Mouse (Mus musculus) hindbrain, embryonic 15.5 days (tissue): ENCODE measurements at regions not wholly inside any gene's neighbourhood (a gene's known extent, or its start where the extent isn't known, plus 50 kb on each side); places are given as distances from the start of the nearest gene placed in this dataset.

Source experiments
- ATAC-seq: fragments of 200-750 bp; cut with Nextera tagmentation; 2 replicates; pipeline ENCODE4 v1.8.0; 2017; ENCODE audit warnings: low read depth, moderate number of reproducible peaks, moderate TSS enrichment; ENCODE audit not compliant: low FRiP score
- H3K27ac ChIP-seq: fragments of 300-500 bp; sonication (generic); replicated peaks from 2 replicates; pipeline ENCODE4 v1.5.1; 2015; ENCODE audit warnings: mild to moderate bottlenecking, inconsistent platforms
- H3K27me3 ChIP-seq: fragments of 300-500 bp; sonication (generic); 2 replicates; pipeline ENCODE4 v1.6.1; 2015; ENCODE audit warnings: control low read depth, inconsistent platforms
- H3K36me3 ChIP-seq: fragments of 300-500 bp; sonication (generic); 2 replicates; pipeline ENCODE4 v1.6.1; 2015; ENCODE audit warnings: control low read depth, inconsistent platforms
- H3K4me1 ChIP-seq: fragments of 300-500 bp; sonication (generic); replicated peaks from 2 replicates; pipeline ENCODE4 v1.6.1; 2015; ENCODE audit warnings: control low read depth, inconsistent platforms
- H3K4me2 ChIP-seq: fragments of 300-500 bp; sonication (generic); 2 replicates; pipeline ENCODE4 v1.6.1; 2015; ENCODE audit warnings: moderate library complexity, mild to moderate bottlenecking, inconsistent platforms
- H3K4me3 ChIP-seq: fragments of 300-500 bp; sonication (generic); 2 replicates; pipeline ENCODE4 v1.5.1; 2015; ENCODE audit warnings: mild to moderate bottlenecking, inconsistent platforms
- H3K9ac ChIP-seq: fragments of 300-500 bp; sonication (generic); 2 replicates; pipeline ENCODE4 v1.6.1; 2015; ENCODE audit warnings: inconsistent platforms
- H3K9me3 ChIP-seq: fragments of 300-500 bp; sonication (generic); 2 replicates; pipeline ENCODE4 v1.6.1; 2016; ENCODE audit warnings: control low read depth, inconsistent platforms
- WGBS: fragments of 180-500 bp; shearing (Covaris S2); methylation state at CpG from one replicate; pipeline ENCODE4 v1.1.7; 2015; 5-methylcytosine and 5-hydroxymethylcytosine counted together

- no peak overlapping the region for H3K4me2 ChIP-seq
- H3K27ac ChIP-seq = no peak overlapping the region
- no peak overlapping the region for H3K4me3 ChIP-seq
- no peak overlapping the region for H3K9ac ChIP-seq
- WGBS = 17% methylated on average over 10 of the region's 10 CpGs
- no peaks in the 10 kb centered on the region for H3K4me1 ChIP-seq
- H3K27me3 ChIP-seq = no peaks in the 10 kb centered on the region
- H3K9me3 ChIP-seq = no peaks in the 10 kb centered on the region
- ATAC-seq = peak; percentile 59; the same call in 1 of the 2 replicates
- H3K36me3 ChIP-seq = no peaks in the 10 kb centered on the region
Measured at GRCm38 (mm10) chr10:45009676-45010075, 57.3 kb upstream of the Prep start.

DNA sequence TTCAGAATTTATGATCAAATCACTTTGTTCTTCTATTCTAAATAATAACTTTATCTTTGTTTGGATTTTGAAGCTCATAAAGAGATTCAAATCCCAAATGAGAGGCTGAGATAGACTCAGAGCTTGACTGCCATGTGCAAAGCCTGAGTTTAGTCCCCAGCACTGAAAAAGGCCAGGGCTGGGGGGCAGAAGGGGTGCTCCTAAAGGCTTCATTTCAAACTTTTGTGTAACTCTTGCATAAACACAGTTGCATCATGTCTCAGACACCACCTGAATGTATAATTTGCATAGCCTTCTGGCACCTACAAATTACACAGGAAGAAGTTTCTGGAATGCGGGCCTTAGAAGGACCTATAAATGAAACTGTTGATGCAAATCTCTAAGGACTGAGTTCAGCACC lies 57.8 kb upstream of the Prep start:
- 71% methylated on average over 1 of the region's 1 CpGs for WGBS
- no peak overlapping the region for H3K27ac ChIP-seq
- no peak overlapping the region for H3K4me3 ChIP-seq
- H3K4me1 ChIP-seq = no peaks in the 10 kb centered on the region
- no peak overlapping the region for H3K9ac ChIP-seq
- no peaks in the 10 kb centered on the region for H3K9me3 ChIP-seq
- no peak for ATAC-seq
- no peaks in the 10 kb centered on the region for H3K36me3 ChIP-seq
- no peak overlapping the region for H3K4me2 ChIP-seq
- H3K27me3 ChIP-seq = no peaks in the 10 kb centered on the region

GRCm38 (mm10) chr10:45004037-45004653 lies 62.9 kb upstream of the Prep start:
- no peaks in the 10 kb centered on the region for H3K9me3 ChIP-seq
- no peak for ATAC-seq
- no peak overlapping the region for H3K27ac ChIP-seq
- H3K27me3 ChIP-seq = no peaks in the 10 kb centered on the region
- no peaks in the 10 kb centered on the region for H3K36me3 ChIP-seq
- no peak overlapping the region for H3K4me3 ChIP-seq
- no peak overlapping the region for H3K9ac ChIP-seq
- H3K4me2 ChIP-seq = no peak overlapping the region
- 75% methylated on average over 9 of the region's 9 CpGs for WGBS
- peaks cover 10% of the 10 kb centered on the region for H3K4me1 ChIP-seq

GRCm38 (mm10) chr10:45003344-45003681 lies 63.7 kb upstream of the Prep start:
- Histone ChIP-seq H3K9ac (no peak overlapping the region), H3K27ac (no peak overlapping the region), H3K9me3 (no peaks in the 10 kb centered on the region), H3K4me1 (peaks cover 10% of the 10 kb centered on the region), H3K27me3 (no peaks in the 10 kb centered on the region), H3K4me3 (no peak overlapping the region), H3K4me2 (no peak overlapping the region), H3K36me3 (no peaks in the 10 kb centered on the region)
- no peak for ATAC-seq
- WGBS = 52% methylated on average over 2 of the region's 2 CpGs

- Histone ChIP-seq H3K4me3 (no peak overlapping the region), H3K27ac (no peak overlapping the region), H3K9me3 (no peaks in the 10 kb centered on the region), H3K4me2 (no peak overlapping the region), H3K4me1 (peaks cover 15% of the 10 kb centered on the region), H3K9ac (no peak overlapping the region), H3K36me3 (no peaks in the 10 kb centered on the region), H3K27me3 (no peaks in the 10 kb centered on the region)
- no peak for ATAC-seq
- 63% methylated on average over 8 of the region's 8 CpGs for WGBS
Measured at GRCm38 (mm10) chr10:45002637-45003343, 64.2 kb upstream of the Prep start.

DNA sequence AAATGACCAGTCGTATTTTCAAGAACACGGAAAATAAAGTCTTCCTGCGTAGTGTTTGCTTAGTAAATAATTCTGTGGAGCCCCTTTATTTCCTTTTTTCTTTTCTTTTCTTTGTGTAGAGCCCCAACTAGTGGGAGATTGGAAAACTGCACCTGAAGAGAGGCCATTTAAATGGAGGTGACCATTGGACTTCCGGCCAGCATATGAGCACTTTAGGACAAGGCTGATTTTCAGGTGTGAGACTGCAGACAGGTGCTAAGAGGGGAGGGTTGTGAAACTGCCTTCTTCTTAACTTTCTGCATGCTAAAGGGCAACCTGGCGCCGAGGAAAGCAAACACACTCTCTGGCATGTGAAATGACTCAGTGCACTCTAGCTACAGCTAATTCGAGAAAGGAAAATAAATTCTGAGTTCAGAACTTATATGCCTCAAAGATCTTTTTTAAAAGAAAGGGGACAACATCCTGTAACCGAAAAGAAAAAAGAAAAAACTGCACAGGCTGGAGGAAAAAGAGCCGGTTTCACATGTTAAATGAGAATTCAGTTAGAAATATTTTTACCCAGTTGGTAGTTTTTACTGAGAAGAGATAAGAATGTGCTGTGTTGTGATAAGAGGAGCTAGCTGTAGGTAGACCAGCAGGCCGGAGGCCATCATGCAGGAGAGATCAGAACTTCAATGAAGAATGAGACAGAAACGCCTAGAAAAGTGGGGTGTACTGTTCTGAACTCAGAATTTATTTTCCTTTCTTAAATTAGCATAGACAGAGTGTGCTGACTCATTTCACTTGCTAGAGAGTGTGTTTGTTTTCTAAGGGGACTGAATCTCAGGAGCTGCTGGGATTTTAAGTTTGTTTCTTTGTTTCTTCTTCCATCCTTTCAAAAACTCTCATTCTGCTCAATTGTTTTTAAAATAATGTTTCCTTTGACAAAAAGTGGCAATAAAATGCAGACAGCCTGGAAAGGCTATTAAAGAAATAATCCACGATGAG lies 65.8 kb upstream of the Prep start:
- Histone ChIP-seq H3K27me3 (no peaks in the 10 kb centered on the region), H3K27ac (no peak overlapping the region), H3K9me3 (no peaks in the 10 kb centered on the region), H3K36me3 (no peaks in the 10 kb centered on the region), H3K4me3 (peak overlapping the region; percentile 41), H3K4me1 (peaks cover 22% of the 10 kb centered on the region), H3K4me2 (peak overlapping the region; percentile 73), H3K9ac (peak overlapping the region; percentile 40)
- ATAC-seq = peak; percentile 57; the same call in 1 of the 2 replicates
- 43% methylated on average over 12 of the region's 12 CpGs for WGBS

GRCm38 (mm10) chr10:45000027-45000840 lies 66.8 kb upstream of the Prep start:
- no peaks in the 10 kb centered on the region for H3K36me3 ChIP-seq

GRCm38 (mm10) chr10:44997906-44998289 lies 69.1 kb upstream of the Prep start:
- peak overlapping the region; percentile 52 for H3K4me2 ChIP-seq
- H3K4me3 ChIP-seq = peak overlapping the region; percentile 21
- WGBS = 3% methylated on average over 4 of the region's 4 CpGs
- H3K9me3 ChIP-seq = no peaks in the 10 kb centered on the region
- H3K4me1 ChIP-seq = peaks cover 17% of the 10 kb centered on the region
- no peak overlapping the region for H3K27ac ChIP-seq
- ATAC-seq = no peak
- H3K27me3 ChIP-seq = no peaks in the 10 kb centered on the region
- H3K36me3 ChIP-seq = no peaks in the 10 kb centered on the region
- H3K9ac ChIP-seq = no peak overlapping the region

More at GRCm38 (mm10) chr10:45000027-45000840, 66.8 kb upstream of the Prep start:
- Histone ChIP-seq H3K27ac (peak overlapping the region; percentile 68), H3K4me3 (peak overlapping the region; percentile 41), H3K4me1 (peaks cover 22% of the 10 kb centered on the region), H3K27me3 (no peaks in the 10 kb centered on the region), H3K9ac (peak overlapping the region; percentile 40), H3K4me2 (peak overlapping the region; percentile 73), H3K9me3 (no peaks in the 10 kb centered on the region)
- WGBS = 7% methylated on average over 18 of the region's 18 CpGs
- peak; percentile 71 for ATAC-seq

DNA sequence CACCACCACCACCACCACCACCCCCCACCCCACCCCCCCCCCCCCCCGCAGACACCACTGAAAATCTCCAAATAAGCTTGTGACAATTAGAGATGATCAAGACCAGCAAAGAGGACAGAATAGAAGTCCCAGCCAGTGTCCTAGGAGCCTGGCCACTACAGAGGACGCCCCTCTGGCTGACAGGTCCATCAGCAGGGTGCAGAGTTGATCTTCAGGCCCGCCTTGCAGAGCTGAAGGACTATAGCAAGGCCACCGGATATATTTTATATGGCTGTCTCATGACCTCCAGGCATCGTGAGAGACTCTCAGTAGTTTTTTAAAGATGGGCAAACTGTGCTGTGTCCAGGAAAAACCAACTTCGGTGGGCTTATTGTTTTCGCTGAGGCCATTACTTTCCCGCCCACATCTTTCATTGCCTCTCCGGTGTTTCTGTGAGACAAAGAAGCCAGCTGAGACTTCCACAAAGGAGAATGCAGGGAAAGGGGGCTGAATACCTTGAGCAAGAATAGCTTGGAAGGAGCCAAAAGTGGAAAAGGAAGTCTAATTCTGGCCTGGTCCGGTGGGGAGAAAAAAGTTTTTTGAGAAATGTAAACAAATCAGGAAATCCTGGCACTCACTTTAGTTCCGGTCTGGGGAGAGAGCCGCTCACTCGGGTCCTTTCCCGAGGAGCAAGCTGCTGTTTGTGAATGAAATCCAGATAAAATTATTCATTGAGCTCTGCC lies 69.7 kb upstream of the Prep start:
- Histone ChIP-seq H3K9me3 (no peaks in the 10 kb centered on the region), H3K4me2 (peak overlapping the region; percentile 52), H3K27ac (no peak overlapping the region), H3K9ac (no peak overlapping the region), H3K36me3 (no peaks in the 10 kb centered on the region), H3K4me1 (peaks cover 17% of the 10 kb centered on the region), H3K4me3 (peak overlapping the region; percentile 21), H3K27me3 (no peaks in the 10 kb centered on the region)
- WGBS = 5% methylated on average over 14 of the region's 14 CpGs
- ATAC-seq = 0 out of 2 replicates have a peak, but pooled peaks have one; percentile 15

- 54% methylated on average over 6 of the region's 6 CpGs for WGBS
Measured at GRCm38 (mm10) chr10:44995756-44996155, 71.2 kb upstream of the Prep start.

More at GRCm38 (mm10) chr10:44995756-44996155, 71.2 kb upstream of the Prep start:
- no peaks in the 10 kb centered on the region for H3K9me3 ChIP-seq
- no peak overlapping the region for H3K9ac ChIP-seq
- H3K27ac ChIP-seq = no peak overlapping the region
- H3K4me3 ChIP-seq = no peak overlapping the region
- no peaks in the 10 kb centered on the region for H3K36me3 ChIP-seq
- no peaks in the 10 kb centered on the region for H3K27me3 ChIP-seq
- no peak for ATAC-seq
- peaks cover 17% of the 10 kb centered on the region for H3K4me1 ChIP-seq
- no peak overlapping the region for H3K4me2 ChIP-seq
